Comparison of ENCODE assay signal across 8 mouse cellular contexts in genomic region chr7:81626460-81626859, GRCm38 (mm10). TPM values are rescaled to one million over a fixed set of nuclear protein-coding genes. Genes with fewer than 3 reads are reported as not detected.
DNase-seq lines count a peak whose midpoint lies in the region; ATAC-seq and TF ChIP-seq lines count a peak whose summit lies in the region.

No protein-coding gene starts in this region.

- TF ChIP-seq CTCF in heart, postnatal 0 days (IDR thresholded peaks at IDR 0.05; ENCODE audit: low read depth), result peak; percentile 29; the same call in 1 of the 2 replicates

- 83% methylated on average over 2 of the region's 2 CpGs for WGBS in heart, postnatal 0 days
- 88% methylated on average over 2 of the region's 2 CpGs for WGBS in midbrain, embryonic 14.5 days
- WGBS in midbrain, embryonic 10.5 days, result 90% methylated on average over 2 of the region's 2 CpGs

- peaks cover 3% of the 10 kb centered on the region; the same call in 1 of the 2 replicates for H3K9me3 ChIP-seq in heart, postnatal 0 days (replicated peaks; ENCODE audit: control insufficient read depth, low read length)
- H3K9me3 ChIP-seq in midbrain, embryonic 14.5 days (ENCODE audit: control insufficient read depth, low read length), result no peaks in the 10 kb centered on the region
- peaks cover 5% of the 10 kb centered on the region for H3K9me3 ChIP-seq in midbrain, embryonic 10.5 days (replicated peaks)

- no peaks in the 10 kb centered on the region for H3K36me3 ChIP-seq in heart, postnatal 0 days (replicated peaks; ENCODE audit: control insufficient read depth, insufficient read depth, low read length)
- no peaks in the 10 kb centered on the region for H3K36me3 ChIP-seq in midbrain, embryonic 14.5 days (ENCODE audit: control insufficient read depth, insufficient read depth, low read length)
- no peaks in the 10 kb centered on the region for H3K36me3 ChIP-seq in midbrain, embryonic 10.5 days

- ATAC-seq in heart, postnatal 0 days (ENCODE audit: insufficient read depth, low read depth), result no peak
- no peak for ATAC-seq in midbrain, embryonic 14.5 days (ENCODE audit: low FRiP score, low TSS enrichment)

- H3K4me1 ChIP-seq in heart, postnatal 0 days (ENCODE audit: control insufficient read depth, insufficient read depth), result no peaks in the 10 kb centered on the region
- no peaks in the 10 kb centered on the region for H3K4me1 ChIP-seq in midbrain, embryonic 14.5 days (ENCODE audit: control insufficient read depth, insufficient read depth, low read length)
- H3K4me1 ChIP-seq in midbrain, embryonic 10.5 days, result no peaks in the 10 kb centered on the region

- no peaks in the 10 kb centered on the region for H3K27me3 ChIP-seq in heart, postnatal 0 days (ENCODE audit: control insufficient read depth, insufficient read depth, low read length)
- no peaks in the 10 kb centered on the region for H3K27me3 ChIP-seq in midbrain, embryonic 14.5 days (ENCODE audit: control insufficient read depth, insufficient read depth, low read length)
- no peaks in the 10 kb centered on the region for H3K27me3 ChIP-seq in midbrain, embryonic 10.5 days (ENCODE audit: low read depth, poor library complexity, severe bottlenecking)

- no peak overlapping the region for H3K4me2 ChIP-seq in heart, postnatal 0 days (ENCODE audit: low read depth, low read length)
- no peak overlapping the region for H3K4me2 ChIP-seq in midbrain, embryonic 14.5 days (ENCODE audit: low read length)

- no peak for DNase-seq in heart, postnatal 0 days (ENCODE audit: low spot score)
- no peak for DNase-seq in heart, postnatal 25 days (ENCODE audit: low spot score)
- peak; percentile 16 to 60 for DNase-seq in spleen, postnatal 10 days (ENCODE audit: low spot score in 2 of 2)
- DNase-seq in spleen, adult 12 weeks (ENCODE audit: low spot score), result no peak
- peak; percentile 62 for DNase-seq in induced T-regulatory cell, adult 2 months (ENCODE audit: low read depth)
- DNase-seq in thymus, postnatal 25 days, result peak; percentile 41
- no peak for DNase-seq in midbrain, embryonic 14.5 days
- DNase-seq in midbrain, embryonic 10.5 days (ENCODE audit: low spot score), result no peak

- H3K9ac ChIP-seq in heart, postnatal 0 days (replicated peaks; ENCODE audit: low read depth, low read length), result no peak overlapping the region
- H3K9ac ChIP-seq in midbrain, embryonic 14.5 days (replicated peaks; ENCODE audit: low read length), result no peak overlapping the region

- TF ChIP-seq EP300 in heart, postnatal 0 days (IDR thresholded peaks at IDR 0.05; ENCODE audit: low read depth), result no peak

- intact Hi-C loops in heart, postnatal 25 days (cut with DNase I), result loop anchor here (5.0 kb wide), 1 partner anchor 116 kb away; no protein-coding TSS in a partner anchor

- no peak overlapping the region for H3K4me3 ChIP-seq in heart, postnatal 0 days (ENCODE audit: low read depth, low read length)
- H3K4me3 ChIP-seq in midbrain, embryonic 14.5 days (replicated peaks; ENCODE audit: low read depth, low read length), result no peak overlapping the region
- H3K4me3 ChIP-seq in midbrain, embryonic 10.5 days, result no peak overlapping the region

- H3K27ac ChIP-seq in heart, postnatal 0 days (ENCODE audit: low read depth), result no peak overlapping the region
- no peak overlapping the region for H3K27ac ChIP-seq in midbrain, embryonic 14.5 days (replicated peaks; ENCODE audit: low read depth, low read length)
- no peak overlapping the region for H3K27ac ChIP-seq in midbrain, embryonic 10.5 days (replicated peaks)

RNA-seq across cellular contexts. Expression of gene Whamm, which starts 55.4 kb away (rescaled TPM):
- 3.3 and 6.6 TPM in 2 replicates for total RNA-seq in heart, postnatal 0 days (2014; rRNA removed; ENCODE audit: low replicate concordance)
- 3.1 and 3.3 TPM in 2 replicates for polyA plus RNA-seq in heart, postnatal 0 days (2015; fragmentation: Nextera tagmentation; extraction: Ambion mirVana)
- 1 to 10 TPM; 8.2 to 9.4 TPM for total RNA-seq in heart, postnatal 25 days (2021)
- polyA plus RNA-seq in midbrain, embryonic 14.5 days (2014; fragmentation: Nextera tagmentation; extraction: Ambion mirVana), result 9.9 and 10.1 TPM in 2 replicates
- polyA plus RNA-seq in midbrain, embryonic 10.5 days (2016; fragmentation: Nextera tagmentation; extraction: Ambion mirVana), result 2.6 and 3.1 TPM in 2 replicates

RNA-seq across cellular contexts. Expression of gene Fsd2, which starts 59.7 kb away (rescaled TPM):
- 83.2 and 93.7 TPM in 2 replicates for total RNA-seq in heart, postnatal 0 days (2014; rRNA removed; ENCODE audit: low replicate concordance)
- polyA plus RNA-seq in heart, postnatal 0 days (2015; fragmentation: Nextera tagmentation; extraction: Ambion mirVana), result 95.1 and 99.0 TPM in 2 replicates
- 100 to 1,000 TPM; 300 to 302 TPM for total RNA-seq in heart, postnatal 25 days (2021)
- polyA plus RNA-seq in midbrain, embryonic 14.5 days (2014; fragmentation: Nextera tagmentation; extraction: Ambion mirVana), result 0.07 and 0.20 TPM in 2 replicates
- 0.07 TPM in 1 of 2 replicates, not detected in the other for polyA plus RNA-seq in midbrain, embryonic 10.5 days (2016; fragmentation: Nextera tagmentation; extraction: Ambion mirVana)

Comparison
In these comparisons a context has a peak if more than half of its experiments do, and no peak if none do; other contexts are left out.
1. DNase-seq: peak in spleen, postnatal 10 days (2 of 2), induced T-regulatory cell, adult 2 months (single experiment) and thymus, postnatal 25 days (single experiment); none in heart, postnatal 0 days (single experiment), heart, postnatal 25 days (single experiment), spleen, adult 12 weeks (single experiment), midbrain, embryonic 14.5 days (single experiment) and midbrain, embryonic 10.5 days (single experiment).
2. RNA of gene Fsd2, which starts 59.7 kb away (polyA plus RNA-seq): 95.1 to 99.0 TPM in heart, postnatal 0 days; 0.07 to 0.20 TPM in midbrain, embryonic 14.5 days and 0.07 TPM in midbrain, embryonic 10.5 days; every median in the first group is over 10 times any median in the second.